Mouse (Mus musculus) liver, adult 2 months (tissue): ENCODE results near the gene Amotl2. TPM values are rescaled to one million over a fixed set of nuclear protein-coding genes. Genes with fewer than 3 reads are reported as not detected.

Experiments used
- DNase-seq: peaks from one replicate; pipeline ENCODE4 v3.0.0-alpha.2; 2011; ENCODE audit warnings: low read depth, low spot score; ENCODE audit errors: extremely low read depth
- H3K27ac ChIP-seq: fragments of 200-500 bp; replicated peaks from 2 replicates; pipeline ENCODE4 v1.5.1; 2012; ENCODE audit warnings: low read depth, mild to moderate bottlenecking, control low read depth, inconsistent platforms, low read length; ENCODE audit not compliant: insufficient read depth
- H3K27me3 ChIP-seq: fragments of 200-500 bp; 2 replicates; pipeline ENCODE4 v1.6.1; 2012; ENCODE audit warnings: mild to moderate bottlenecking, moderate library complexity, low read length, inconsistent platforms; ENCODE audit not compliant: control insufficient read depth, insufficient read depth
- H3K36me3 ChIP-seq: fragments of 200-500 bp; 2 replicates; pipeline ENCODE4 v1.6.1; 2012; ENCODE audit warnings: low read length, inconsistent platforms; ENCODE audit not compliant: control insufficient read depth, insufficient read depth
- H3K4me1 ChIP-seq: fragments of 200-500 bp; 2 replicates; pipeline ENCODE4 v1.6.1; 2011; ENCODE audit warnings: low read length; ENCODE audit not compliant: control insufficient read depth, insufficient read depth
- H3K4me3 ChIP-seq: fragments of 200-500 bp; 2 replicates; pipeline ENCODE4 v1.5.1; 2011; ENCODE audit warnings: low read depth, mild to moderate bottlenecking, control low read depth, low read length, moderate library complexity; ENCODE audit not compliant: insufficient read depth
- H3K79me2 ChIP-seq: fragments of 200-500 bp; 2 replicates; pipeline ENCODE4 v1.6.1; 2012; ENCODE audit warnings: inconsistent platforms, mild to moderate bottlenecking, low read length, moderate library complexity; ENCODE audit not compliant: control insufficient read depth, insufficient read depth
- H3K9ac ChIP-seq: fragments of 200-500 bp; 2 replicates; pipeline ENCODE4 v1.6.1; 2012; ENCODE audit warnings: low read depth, mild to moderate bottlenecking, control low read depth, inconsistent platforms, low read length
- CTCF ChIP-seq: fragments of 200-500 bp; IDR thresholded peaks from 2 replicates; pipeline ENCODE4 v1.5.1; 2011; ENCODE audit warnings: low read depth, low read length, control low read depth
- POLR2A ChIP-seq: fragments of 200-500 bp; IDR thresholded peaks from 2 replicates; pipeline ENCODE4 v1.6.1; 2011; ENCODE audit warnings: low read length, control low read depth; ENCODE audit not compliant: insufficient read depth; ENCODE audit errors: extremely low read depth
- WGBS: fragments of 180-500 bp; shearing (Covaris S2); methylation state at CpG from one replicate; pipeline ENCODE4 v1.1.7; 2018; 5-methylcytosine and 5-hydroxymethylcytosine counted together
- polyA plus RNA-seq: library from polyadenylated mRNA; depleted of rRNA; stranded (reverse); fragments of >200 nt; gene quantifications from 2 replicates; pipeline ENCODE4 v1.2.3, GENCODE M21; 2012
- total RNA-seq: library from RNA; depleted of rRNA; stranded (reverse); fragments of >200 nt; gene quantifications from 2 replicates; pipeline ENCODE4 v1.2.3, GENCODE M21; 2014

The Amotl2 gene
- total and polyA plus RNA-seq, 2 experiments = 9.2 to 19.9 TPM

GRCm38 (mm10) chr9:102717164-102717885 is 853 bp downstream of the Amotl2 start:
- Histone ChIP-seq H3K27ac (peak overlapping the region; percentile 92), H3K79me2 (peaks cover 34% of the 10 kb centered on the region), H3K4me1 (peaks cover 22% of the 10 kb centered on the region), H3K4me3 (peak overlapping the region; percentile 68), H3K36me3 (peaks cover 12% of the 10 kb centered on the region), H3K27me3 (no peaks in the 10 kb centered on the region), H3K9ac (peak overlapping the region; percentile 99)
- under 1% methylated on average over 50 of the region's 50 CpGs for whole genome bisulfite sequencing
- TF ChIP-seq CTCF (peak; percentile 31; the same call in 1 of the 2 replicates), POLR2A (peak; percentile 96)
- peak; percentile 91 for DNase-seq

- under 1% methylated on average over 52 of the region's 52 CpGs for WGBS
- no peak for TF ChIP-seq CTCF
- TF ChIP-seq POLR2A = 0 out of 2 replicates have a peak, but pooled peaks have one; percentile 25
Observed at GRCm38 (mm10) chr9:102717886-102718643, 1.6 kb downstream of the Amotl2 start.

GRCm38 (mm10) chr9:102718676-102719075 is 2.2 kb downstream of the Amotl2 start:
- Histone ChIP-seq H3K27me3 (no peaks in the 10 kb centered on the region), H3K36me3 (peaks cover 20% of the 10 kb centered on the region), H3K9ac (peak overlapping the region; percentile 99), H3K27ac (peak overlapping the region; percentile 89), H3K4me1 (peaks cover 34% of the 10 kb centered on the region), H3K4me3 (peak overlapping the region; percentile 68), H3K79me2 (peaks cover 39% of the 10 kb centered on the region)
- TF ChIP-seq POLR2A = no peak
- TF ChIP-seq CTCF = no peak
- WGBS = under 1% methylated on average over 21 of the region's 21 CpGs
- DNase-seq = no peak

More at GRCm38 (mm10) chr9:102717886-102718643, 1.6 kb downstream of the Amotl2 start:
- peak overlapping the region; percentile 89 for H3K27ac ChIP-seq
- DNase-seq = peak; percentile 80
- peak overlapping the region; percentile 68 for H3K4me3 ChIP-seq
- H3K27me3 ChIP-seq = no peaks in the 10 kb centered on the region
- H3K79me2 ChIP-seq = peaks cover 39% of the 10 kb centered on the region
- H3K4me1 ChIP-seq = peaks cover 28% of the 10 kb centered on the region
- H3K9ac ChIP-seq = peak overlapping the region; percentile 99
- peaks cover 19% of the 10 kb centered on the region for H3K36me3 ChIP-seq

GRCm38 (mm10) chr9:102719085-102719484 is 2.6 kb downstream of the Amotl2 start:
- peak overlapping the region; percentile 68 for H3K4me3 ChIP-seq
- peaks cover 39% of the 10 kb centered on the region for H3K79me2 ChIP-seq
- no peaks in the 10 kb centered on the region for H3K27me3 ChIP-seq
- WGBS = 6% methylated on average over 4 of the region's 4 CpGs
- peaks cover 20% of the 10 kb centered on the region for H3K36me3 ChIP-seq
- peaks cover 37% of the 10 kb centered on the region for H3K4me1 ChIP-seq
- peak overlapping the region; percentile 99 for H3K9ac ChIP-seq
- peak overlapping the region; percentile 89 for H3K27ac ChIP-seq
- DNase-seq = no peak
- TF ChIP-seq POLR2A (no peak), CTCF (no peak)

GRCm38 (mm10) chr9:102719936-102720566 is 3.6 kb downstream of the Amotl2 start:
- 58% methylated on average over 17 of the region's 17 CpGs for WGBS
- no peak for TF ChIP-seq CTCF
- TF ChIP-seq POLR2A = no peak
- Histone ChIP-seq H3K9ac (peak overlapping the region; percentile 54), H3K4me1 (peaks cover 43% of the 10 kb centered on the region), H3K4me3 (peak overlapping the region; percentile 44; the same call in 1 of the 2 replicates), H3K36me3 (peaks cover 27% of the 10 kb centered on the region), H3K79me2 (peaks cover 39% of the 10 kb centered on the region), H3K27ac (peak overlapping the region; percentile 48), H3K27me3 (no peaks in the 10 kb centered on the region)
- no peak for DNase-seq
